Mouse (Mus musculus): Measurements from ENCODE around the gene Arel1. TPM values are rescaled to one million over a fixed set of nuclear protein-coding genes. Genes with fewer than 3 reads are reported as not detected.

Arel1 gene
- total RNA-seq, 2 experiments from 2014 or later: 96.2 to 112 TPM

DNA sequence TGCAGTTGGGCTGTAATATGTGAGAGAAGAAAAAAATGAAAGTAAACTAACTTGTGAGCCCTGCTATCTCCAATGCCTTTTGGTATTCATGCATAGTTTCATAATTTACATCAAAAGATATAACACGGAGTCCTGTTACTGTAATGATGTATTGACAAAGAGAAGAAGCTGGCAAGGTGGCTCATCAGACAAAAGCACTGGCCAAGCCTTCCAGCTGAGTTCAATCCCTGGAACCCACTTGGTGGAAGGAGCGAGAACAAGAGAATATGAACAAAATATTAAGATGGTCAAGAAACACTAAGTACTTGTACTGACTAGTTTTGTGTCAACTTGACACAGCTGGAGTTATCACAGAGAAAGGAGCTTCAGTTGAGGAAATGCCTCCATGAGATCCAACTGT is 98.4 kb downstream of the Arel1 start:
- intact Hi-C loops (cut with DNase I): loop anchor here (10.0 kb wide), 1 partner anchor 192 kb away; no protein-coding TSS in a partner anchor
- no peak for DNase-seq (ENCODE audit: low spot score in 2 of 2)

Other genes with a start within 250 kb of the Arel1 start
- gene Npc2, start 197.7 kb downstream of the Arel1 start, total RNA-seq (2021): 10 to 100 TPM; 28.4 to 28.8 TPM
- 10 to 100 TPM; 52.5 to 58.6 TPM for gene Isca2, start 197.6 kb downstream of the Arel1 start, total RNA-seq (2021)
- under 1 TPM; 0.41 to 0.52 TPM for gene Ltbp2, start 94.4 kb downstream of the Arel1 start, total RNA-seq (2021)
- gene Fcf1, start within 50 bp of the Arel1 start, total RNA-seq (2021): 10 to 100 TPM; 30.1 to 34.3 TPM
- gene Ylpm1, start 25.4 kb upstream of the Arel1 start, total RNA-seq (2021): 100 to 1,000 TPM in 1 of 2 experiments, 10 to 100 TPM in 1; 94.2 to 141 TPM
- gene Prox2, start 139.9 kb upstream of the Arel1 start, total RNA-seq (2021): 1 to 10 TPM; 1.8 to 2.8 TPM
- 100 to 1,000 TPM; 144 to 163 TPM for gene Dlst, start 139.9 kb upstream of the Arel1 start, total RNA-seq (2021)
- 10 to 100 TPM; 35.8 to 39.1 TPM for gene Rps6kl1, start 180.4 kb upstream of the Arel1 start, total RNA-seq (2021)
- 1 to 10 TPM; 2.7 to 2.8 TPM for gene Pgf, start 206.9 kb upstream of the Arel1 start, total RNA-seq (2021)
- 10 to 100 TPM; 63.0 to 76.6 TPM for gene Eif2b2, start 248.6 kb upstream of the Arel1 start, total RNA-seq (2021)

Data from left cerebral cortex, postnatal 36 days (tissue).